Mouse (Mus musculus) fibroblast of lung, adult 2 months (primary cell): ENCODE data around the gene Slc24a4.

Source experiments
- DNase-seq: peaks from one replicate; pipeline ENCODE4 v3.0.0-alpha.2; 2011; ENCODE audit warnings: low read depth

Slc24a4 gene

GRCm38 (mm10) chr12:102285779-102286178 lies 157.2 kb downstream of the Slc24a4 start:
- DNase-seq = no peak

GRCm38 (mm10) chr12:102286681-102287414 lies 158.3 kb downstream of the Slc24a4 start:
- DNase-seq = no peak

DNA sequence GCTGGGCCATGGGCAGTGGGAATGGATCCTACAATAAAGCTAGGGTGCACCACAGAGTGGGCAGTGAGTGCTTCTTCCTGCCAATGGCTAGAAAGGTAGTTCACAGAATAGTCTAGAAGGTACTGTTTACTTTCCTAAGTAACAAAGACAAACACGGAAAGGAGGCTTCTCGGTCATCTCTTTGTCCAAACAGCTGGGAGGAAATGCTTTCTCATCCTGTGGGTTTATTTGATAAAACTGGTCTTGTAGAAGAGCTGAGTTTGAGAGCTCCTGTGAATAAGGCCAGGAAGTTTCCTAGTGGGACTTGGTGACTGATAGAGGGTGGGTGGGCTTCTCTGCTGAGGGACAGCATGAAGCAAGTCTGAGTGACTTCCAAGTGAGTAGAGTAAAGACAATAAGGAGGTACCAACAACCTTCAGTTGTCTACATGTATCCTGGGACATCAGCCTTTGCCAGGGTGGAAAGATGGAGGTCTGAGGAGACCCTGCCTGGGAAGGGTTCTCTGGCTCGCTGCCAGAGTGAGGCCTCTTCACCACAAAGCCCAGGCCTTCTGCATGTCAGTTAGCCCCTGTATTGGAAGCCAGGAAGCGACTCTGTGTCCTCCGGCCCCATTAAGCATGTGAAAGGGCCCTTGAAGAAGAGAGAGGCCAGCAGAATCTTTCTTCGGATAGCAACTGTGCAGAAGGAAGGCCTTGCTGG lies 159.5 kb downstream of the Slc24a4 start:
- DNase-seq = no peak

- no peak for DNase-seq
Observed at GRCm38 (mm10) chr12:102288846-102289245, 160.3 kb downstream of the Slc24a4 start.

DNA sequence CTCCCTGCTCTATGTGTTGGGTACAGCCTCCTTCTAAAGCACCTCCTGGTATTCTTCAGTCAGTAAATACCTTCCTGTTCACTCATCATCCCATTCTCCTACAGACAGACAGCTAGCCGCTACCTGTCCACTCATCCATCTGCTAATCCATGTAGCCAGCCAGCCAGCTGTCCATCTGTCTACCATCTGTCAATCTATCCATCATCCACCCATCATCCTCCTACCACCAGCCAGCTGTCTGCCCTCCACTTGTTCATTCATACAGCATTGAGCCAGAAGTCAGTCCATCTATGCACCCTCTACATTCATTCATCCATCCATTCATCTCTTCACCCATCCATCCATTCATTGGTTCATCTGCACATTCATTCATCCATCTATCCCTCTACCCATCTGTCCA lies 161.0 kb downstream of the Slc24a4 start:
- DNase-seq = no peak

DNA sequence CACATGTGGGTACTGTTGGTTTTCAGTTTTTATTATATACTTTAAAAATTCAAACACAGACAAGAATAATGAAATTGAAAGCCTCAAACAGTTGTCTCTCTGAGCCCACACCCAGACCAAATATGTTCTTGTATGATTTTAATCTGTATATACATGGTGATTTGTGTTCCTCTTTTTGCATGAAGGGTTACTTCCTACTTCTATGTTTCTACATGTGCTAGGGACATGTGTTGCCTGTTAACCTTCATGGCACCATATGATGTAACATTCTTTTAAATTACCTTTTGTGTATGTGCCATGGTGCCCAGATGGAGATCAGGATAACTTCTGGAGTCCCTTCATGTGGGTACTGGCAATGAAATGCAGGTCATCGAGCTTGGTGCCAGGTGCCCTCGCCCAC lies 162.1 kb downstream of the Slc24a4 start:
- DNase-seq = no peak

DNA sequence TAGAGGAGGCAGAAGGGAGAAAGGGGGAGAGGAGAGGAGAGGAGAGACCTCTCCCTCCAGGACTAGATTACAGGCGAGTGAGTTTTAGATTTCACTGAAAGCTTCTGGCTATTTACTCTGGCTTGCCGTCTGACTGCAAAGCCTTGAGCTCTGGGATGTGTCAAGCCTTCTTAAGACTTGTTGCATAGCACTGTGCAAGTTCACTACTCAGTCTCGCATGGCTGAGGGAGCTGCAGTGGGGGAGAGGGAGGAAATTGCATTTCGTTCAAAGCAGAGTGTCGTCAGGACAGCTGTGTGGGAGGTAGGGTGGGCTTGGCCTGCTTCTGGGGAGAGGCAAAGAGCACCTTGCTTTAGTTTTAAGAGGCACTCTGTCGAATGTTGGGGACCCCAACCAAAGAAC lies 163.2 kb downstream of the Slc24a4 start:
- no peak for DNase-seq

- no peak for DNase-seq
Observed at GRCm38 (mm10) chr12:102292501-102293215, 164.1 kb downstream of the Slc24a4 start.

DNA sequence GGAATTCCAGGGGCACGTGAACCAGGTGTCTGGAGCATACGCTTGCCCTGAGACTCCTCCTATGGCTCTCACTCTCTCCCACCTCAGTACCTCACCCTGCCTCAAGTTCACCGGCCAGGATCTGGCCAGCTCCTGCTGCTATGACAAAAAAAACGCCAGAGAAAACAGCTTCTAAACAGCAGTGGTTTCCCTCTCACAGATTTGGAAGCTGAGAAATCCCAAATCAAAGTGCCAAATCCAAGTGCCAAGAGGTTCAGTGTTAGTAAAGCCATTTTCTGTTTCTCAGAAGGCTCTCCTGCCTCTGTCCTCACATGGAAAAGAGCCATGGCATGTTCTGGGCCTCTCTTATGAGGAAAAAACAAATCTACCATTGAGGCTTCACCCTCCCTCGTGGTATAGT lies 166.1 kb downstream of the Slc24a4 start:
- no peak for DNase-seq

DNA sequence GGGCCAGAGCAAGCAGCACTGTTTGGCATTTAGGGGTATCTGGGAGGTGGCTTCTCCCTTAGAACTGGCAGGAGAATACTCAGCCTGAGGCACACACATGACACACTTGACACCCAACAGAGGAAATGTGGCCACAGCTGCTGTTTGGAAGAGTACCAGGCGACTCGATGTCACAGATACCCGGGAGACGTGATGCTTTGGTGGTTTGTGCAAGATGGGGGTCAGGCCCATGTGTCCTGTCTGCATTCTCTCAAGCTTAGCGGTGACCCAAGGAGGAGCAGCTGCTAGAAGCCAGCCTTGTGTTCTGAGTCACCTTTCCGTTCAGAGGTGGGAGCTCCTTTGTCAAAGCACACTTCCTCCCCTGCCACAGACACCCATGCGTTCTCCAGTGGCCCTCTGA lies 166.7 kb downstream of the Slc24a4 start:
- DNase-seq = no peak

- DNase-seq = no peak
Observed at GRCm38 (mm10) chr12:102295662-102296061, 167.1 kb downstream of the Slc24a4 start.

DNA sequence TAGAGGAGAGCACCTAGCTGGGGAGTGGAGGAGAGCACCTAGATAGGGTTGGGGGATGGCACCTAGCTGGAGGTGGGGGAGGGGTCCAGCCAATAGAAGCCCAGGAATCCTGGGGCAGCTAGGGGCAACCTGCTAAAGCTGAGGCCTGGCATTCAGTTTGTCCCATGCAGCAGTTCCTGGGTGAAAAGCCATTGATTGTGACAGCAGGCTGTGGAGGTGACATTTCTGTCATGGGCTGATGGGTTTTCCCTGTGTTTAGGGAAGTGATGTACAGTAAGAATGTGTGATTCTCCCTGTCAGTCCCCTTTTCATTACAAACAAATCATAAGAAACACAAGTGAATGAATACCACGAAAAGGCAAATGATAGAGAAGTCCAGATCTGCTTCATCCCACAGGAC lies 167.8 kb downstream of the Slc24a4 start:
- DNase-seq = no peak

DNA sequence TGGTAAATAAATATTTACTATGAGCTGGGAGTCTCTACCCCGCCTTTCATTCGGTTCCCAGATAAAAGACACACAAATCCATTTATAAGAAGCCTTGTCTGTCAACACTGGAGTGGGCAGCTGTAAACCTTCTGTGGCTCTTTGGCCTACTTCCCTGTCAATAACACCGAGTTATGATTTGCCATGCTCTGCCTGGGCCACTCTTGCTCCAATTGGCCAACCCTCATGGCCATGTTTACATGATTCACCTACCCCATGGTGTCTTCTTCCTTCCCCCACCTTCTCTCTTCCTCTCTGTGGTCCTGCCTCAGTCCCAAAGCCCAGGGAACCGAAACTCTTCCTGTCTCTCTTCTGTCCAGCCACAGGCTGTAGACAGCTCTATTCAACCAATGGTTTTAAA lies 168.4 kb downstream of the Slc24a4 start:
- no peak for DNase-seq

DNA sequence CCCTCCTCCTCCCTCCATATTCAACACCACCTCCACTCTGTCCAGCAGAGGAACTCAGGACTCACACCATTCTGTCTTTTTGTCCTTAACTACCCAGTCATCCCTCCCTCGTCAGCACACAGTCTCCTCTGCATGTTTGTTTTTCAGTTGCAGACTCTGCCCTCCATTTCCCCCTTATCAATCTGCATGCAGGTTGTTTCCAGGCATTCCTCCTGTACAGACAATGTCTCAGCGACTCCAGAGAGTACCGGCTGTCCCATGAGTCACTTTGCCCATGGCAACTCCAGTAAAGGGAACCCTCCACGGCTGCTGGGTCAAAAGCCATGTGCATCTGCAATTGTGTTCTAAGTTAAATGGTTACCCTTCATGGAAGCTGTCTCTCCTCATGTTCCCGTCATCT lies 170.7 kb downstream of the Slc24a4 start:
- no peak for DNase-seq

- DNase-seq = no peak
Observed at GRCm38 (mm10) chr12:102301585-102301984, 173.1 kb downstream of the Slc24a4 start.

- DNase-seq = no peak
Observed at GRCm38 (mm10) chr12:102302322-102302721, 173.8 kb downstream of the Slc24a4 start.

DNA sequence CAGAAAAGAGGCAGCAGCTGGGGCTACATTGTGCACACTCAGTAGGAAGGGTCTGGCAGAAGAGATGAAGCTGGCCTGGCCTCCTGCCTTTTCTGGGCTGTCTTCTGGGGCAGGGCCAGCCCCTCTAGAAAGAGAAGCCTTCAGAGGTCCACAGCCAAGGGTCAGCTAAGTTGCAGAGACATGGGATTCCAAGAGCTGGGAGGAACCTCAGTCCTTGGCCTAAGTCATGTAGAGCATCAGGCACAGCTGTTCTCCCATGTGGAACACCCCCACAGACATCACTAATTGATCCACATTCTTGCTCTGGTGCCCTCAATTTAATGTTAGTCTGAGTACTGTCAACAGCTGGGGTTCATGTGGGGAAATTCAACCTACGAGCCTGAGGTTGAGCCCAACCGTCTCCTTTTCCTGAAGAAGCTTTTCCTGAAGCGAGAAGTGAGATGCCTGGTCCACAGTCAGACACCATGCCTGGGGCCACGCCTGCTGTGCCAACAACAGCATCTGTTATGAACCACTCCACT lies 174.4 kb downstream of the Slc24a4 start:
- no peak for DNase-seq

DNA sequence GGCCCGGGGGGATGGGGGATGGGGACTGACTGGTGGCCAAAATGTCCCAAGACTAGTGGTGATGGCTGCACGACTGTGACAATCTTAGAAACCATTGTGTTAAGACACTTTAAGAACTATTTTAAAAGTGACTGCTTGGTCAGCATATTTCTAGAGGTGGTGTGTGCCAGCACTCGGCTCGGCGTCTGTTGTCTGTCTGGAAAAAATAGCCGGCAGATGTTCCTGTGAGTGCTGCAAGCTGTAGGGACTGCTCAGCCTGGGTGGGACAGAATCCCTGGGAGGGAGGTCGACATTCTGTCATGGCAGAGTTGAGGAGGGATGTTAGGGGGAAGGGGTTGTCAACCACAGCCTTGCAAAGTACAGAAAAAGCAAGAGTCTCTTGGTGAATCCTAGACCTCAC lies 175.3 kb downstream of the Slc24a4 start:
- no peak for DNase-seq

GRCm38 (mm10) chr12:102305069-102305836 lies 176.7 kb downstream of the Slc24a4 start:
- no peak for DNase-seq

GRCm38 (mm10) chr12:102308001-102308456 lies 179.5 kb downstream of the Slc24a4 start:
- no peak for DNase-seq

DNA sequence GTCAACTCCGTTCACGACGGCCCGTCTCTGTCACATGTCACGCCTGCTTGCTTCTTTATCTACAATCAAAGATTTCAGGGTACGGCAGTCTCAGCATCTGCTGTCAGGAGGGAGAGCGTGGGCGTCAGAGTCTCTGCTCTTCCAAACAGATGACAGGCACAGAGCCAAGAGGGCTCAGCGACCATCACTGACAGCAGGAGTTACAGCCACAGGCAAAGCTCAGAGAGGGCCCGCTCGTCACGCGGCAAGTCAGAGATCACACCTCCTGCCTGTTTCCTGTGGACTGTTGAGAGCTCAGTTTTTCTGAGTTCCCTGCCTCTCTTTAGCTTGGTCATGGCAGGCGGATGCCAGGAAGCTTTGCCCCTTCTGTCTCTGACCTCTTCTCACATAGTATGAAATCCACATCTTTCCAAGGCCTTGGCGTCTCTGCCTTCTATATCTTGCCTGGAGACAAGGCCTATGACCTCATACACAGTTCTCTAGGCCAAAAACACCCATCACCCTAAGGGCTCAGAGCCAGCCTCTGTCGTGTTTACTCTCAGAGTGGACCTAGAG lies 180.0 kb downstream of the Slc24a4 start:
- DNase-seq = no peak
